Mouse (Mus musculus): ENCODE measurements around the gene Sorbs2.

The Sorbs2 gene

DNA sequence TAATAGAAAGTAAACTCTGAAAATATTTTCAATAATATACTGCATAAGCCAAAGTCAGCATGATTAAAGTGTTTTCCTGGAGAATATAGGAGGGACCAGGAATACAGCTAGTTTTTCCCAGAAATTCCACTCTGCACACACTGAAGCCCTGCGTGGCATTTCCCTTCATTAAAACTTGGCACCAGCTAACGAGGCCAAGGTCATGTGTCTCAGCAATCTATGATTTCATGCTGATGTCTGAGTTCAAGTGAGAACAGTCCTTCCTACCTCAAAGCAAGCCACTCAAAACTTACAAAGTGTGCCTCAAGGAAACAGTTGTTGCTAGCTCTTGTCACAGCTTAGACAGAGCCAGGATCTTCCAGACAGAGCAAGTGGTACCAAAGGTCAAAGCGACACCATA lies 173.6 kb downstream of the Sorbs2 start:
- DNase-seq (ENCODE audit: low read depth, low spot score): no peak

DNA sequence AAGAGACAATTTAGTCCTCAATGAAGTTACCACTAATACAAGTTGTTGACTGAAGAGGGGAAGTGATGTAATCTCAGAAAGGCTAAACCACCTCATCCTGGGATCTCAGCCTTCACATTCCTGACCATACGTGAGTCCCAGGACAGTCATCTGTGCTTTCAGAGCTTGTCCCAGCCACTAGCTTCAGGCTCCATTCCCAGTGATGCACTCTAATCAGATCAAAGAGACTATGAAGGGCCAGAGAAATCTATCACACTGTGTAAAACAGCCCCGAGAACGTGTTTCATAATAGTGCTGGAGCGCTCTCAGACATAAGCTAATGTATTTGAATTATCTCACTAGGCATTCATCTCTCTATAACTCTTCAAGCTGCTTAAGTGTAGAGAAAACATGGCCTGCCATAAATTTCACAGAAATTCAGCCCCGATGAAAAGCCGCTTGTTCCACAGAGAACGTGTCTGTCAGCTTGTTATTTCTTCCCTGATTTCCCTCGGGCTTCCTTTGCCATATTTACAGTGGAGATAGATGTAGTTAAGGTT lies 175.3 kb downstream of the Sorbs2 start:
- DNase-seq (ENCODE audit: low read depth, low spot score): peak; percentile 25

- DNase-seq (ENCODE audit: low read depth, low spot score): peak; percentile 15
These were observed 180.5 kb downstream of the Sorbs2 start for GRCm38 (mm10) chr8:45687942-45688695.

DNA sequence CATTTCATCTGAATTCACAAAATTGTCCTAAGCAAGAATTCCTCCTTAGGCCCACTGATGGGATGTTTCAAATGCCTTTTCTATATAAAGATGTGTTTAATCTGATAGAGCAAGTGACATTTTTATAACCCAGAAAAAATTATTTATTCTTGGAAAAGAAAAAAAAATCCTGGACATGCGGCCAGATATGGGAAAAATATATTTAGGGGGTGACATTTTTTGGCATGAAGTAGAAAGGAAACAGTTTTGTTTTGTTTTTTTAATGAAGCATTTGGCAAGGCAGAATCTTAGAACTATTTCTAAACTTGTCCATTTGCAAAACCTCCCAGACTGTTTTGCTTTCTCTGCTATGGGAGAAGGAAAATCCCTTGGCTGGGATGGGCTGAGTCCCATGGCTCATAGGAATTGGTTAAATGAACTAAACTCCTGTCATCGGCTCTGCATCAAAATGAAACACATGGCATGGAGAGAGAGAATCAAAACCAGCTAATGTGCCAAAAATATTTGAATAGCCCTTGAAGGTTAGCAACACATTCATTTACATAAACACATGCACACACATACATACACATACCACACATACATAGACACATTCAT lies 182.1 kb downstream of the Sorbs2 start:
- no peak for DNase-seq (ENCODE audit: low read depth, low spot score)

GRCm38 (mm10) chr8:45700100-45700499 lies 192.5 kb downstream of the Sorbs2 start:
- no peak for DNase-seq (ENCODE audit: low read depth, low spot score)

DNA sequence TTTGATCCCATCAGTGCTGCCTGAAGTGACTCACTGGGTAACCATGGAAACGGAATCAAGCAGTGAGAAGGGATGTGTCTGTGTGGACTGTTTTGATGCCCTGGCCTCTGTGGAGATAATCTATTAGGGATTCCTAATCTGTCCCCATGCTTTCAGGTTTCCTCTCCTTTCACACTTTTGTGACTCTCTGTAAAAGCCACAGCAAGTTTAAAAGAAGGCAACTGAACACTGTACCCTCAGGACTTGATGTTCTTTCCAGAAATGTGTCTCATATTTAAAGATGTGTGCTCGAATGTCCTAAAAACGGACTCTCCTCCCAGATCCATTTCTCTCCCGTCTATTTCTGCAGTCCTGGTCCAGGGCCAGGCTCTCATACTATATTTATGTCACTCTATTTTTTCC lies 196.1 kb downstream of the Sorbs2 start:
- peak; percentile 20 for DNase-seq (ENCODE audit: low read depth, low spot score)

GRCm38 (mm10) chr8:45709098-45709497 lies 201.5 kb downstream of the Sorbs2 start:
- no peak for DNase-seq (ENCODE audit: low read depth, low spot score)

DNA sequence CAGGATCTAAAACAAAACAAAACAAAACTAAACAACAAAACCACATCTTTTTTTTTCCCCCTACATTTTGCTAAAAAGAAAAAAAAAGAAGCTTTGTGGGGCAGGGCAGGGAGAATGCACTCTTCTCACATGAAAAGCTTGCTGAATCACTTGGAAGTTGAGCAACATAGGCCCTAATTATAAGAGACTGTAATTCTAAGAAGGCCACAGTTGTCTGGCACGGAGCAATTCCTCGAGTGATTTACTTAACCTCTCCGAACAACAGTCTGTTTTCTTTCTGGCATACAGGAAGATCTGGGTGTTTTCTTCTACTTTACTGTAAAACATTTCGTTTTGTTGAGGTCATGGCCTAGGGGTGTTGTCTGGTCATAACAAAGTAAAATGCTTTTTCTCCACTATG lies 202.1 kb downstream of the Sorbs2 start:
- DNase-seq (ENCODE audit: low read depth, low spot score): no peak

DNA sequence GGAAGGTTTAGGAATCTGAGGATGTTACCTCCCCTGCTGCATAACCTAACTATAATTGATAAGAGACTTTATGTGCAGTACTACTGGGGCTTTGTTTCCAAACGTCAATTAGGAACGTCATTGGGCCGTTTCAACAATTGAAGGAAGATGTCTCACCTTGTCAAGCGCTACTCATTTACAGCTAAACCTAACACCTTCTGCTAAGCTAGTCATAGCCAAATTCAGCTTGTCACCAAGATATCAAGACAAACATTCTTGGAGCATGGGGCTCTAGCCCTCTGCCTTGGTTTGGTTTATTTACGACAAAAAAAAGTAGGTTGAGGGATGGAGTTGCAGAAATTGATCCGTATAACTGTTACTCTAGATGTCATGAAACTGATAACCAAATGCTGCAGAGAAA lies 205.0 kb downstream of the Sorbs2 start:
- DNase-seq (ENCODE audit: low read depth, low spot score): no peak

- peak; percentile 15 for DNase-seq (ENCODE audit: low read depth, low spot score)
These were observed 207.2 kb downstream of the Sorbs2 start for GRCm38 (mm10) chr8:45714806-45715205.

DNA sequence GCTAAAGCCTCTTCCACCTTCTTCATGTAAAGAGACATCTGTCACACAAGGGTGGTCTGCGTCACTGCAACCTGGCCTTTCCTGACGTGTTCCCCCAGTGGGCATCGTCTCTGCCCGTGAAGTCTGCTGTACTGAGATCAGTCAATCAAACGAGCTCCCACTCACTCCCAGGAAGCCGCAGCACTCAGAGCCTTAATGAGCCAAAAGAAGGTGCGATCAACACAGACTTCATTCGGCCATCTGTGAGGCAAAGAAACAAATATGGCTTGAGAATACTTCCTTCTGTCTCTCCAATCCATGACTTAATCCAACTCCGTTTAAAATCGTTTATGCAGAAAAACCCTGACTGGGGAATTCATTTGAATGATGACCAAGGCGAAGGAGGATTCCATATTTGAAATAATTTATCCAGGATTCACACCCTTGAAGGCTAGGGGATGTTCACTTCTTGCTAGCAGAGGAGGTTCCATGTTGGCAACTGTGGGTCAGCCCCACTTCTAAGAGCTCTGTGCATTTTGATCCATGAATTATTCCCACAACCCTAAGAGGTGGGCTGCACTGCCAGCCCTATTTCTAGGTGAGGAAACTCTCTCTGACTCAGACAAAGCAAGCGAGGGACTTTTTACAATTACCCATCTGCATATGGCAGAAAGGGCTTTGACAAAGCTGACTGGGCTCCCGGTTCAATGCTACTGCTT lies 207.9 kb downstream of the Sorbs2 start:
- DNase-seq (ENCODE audit: low read depth, low spot score): no peak

GRCm38 (mm10) chr8:45719776-45720175 lies 212.2 kb downstream of the Sorbs2 start:
- DNase-seq (ENCODE audit: low read depth, low spot score): no peak

DNA sequence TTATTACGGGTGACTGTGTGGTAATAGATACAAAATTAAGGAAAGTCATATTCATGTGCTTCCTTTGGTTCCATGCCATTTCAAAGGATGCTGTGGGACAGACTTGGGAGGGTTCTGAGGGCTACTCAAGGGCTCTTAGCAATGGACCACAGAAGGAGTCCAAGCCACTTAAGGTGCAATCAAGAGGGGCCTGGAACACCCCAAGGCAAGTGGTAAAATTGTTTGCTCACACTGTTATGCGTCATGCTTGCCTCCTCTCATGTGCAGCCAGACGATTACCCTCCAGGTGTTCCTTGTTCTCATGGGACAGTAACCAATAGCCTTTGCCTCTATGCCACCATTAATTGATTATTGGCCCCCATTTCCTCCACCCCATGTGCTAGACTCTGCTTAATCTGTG lies 216.6 kb downstream of the Sorbs2 start:
- DNase-seq (ENCODE audit: low read depth, low spot score): no peak

- peak; percentile 24 for DNase-seq (ENCODE audit: low read depth, low spot score)
These were observed 217.7 kb downstream of the Sorbs2 start for GRCm38 (mm10) chr8:45725321-45725720.

DNA sequence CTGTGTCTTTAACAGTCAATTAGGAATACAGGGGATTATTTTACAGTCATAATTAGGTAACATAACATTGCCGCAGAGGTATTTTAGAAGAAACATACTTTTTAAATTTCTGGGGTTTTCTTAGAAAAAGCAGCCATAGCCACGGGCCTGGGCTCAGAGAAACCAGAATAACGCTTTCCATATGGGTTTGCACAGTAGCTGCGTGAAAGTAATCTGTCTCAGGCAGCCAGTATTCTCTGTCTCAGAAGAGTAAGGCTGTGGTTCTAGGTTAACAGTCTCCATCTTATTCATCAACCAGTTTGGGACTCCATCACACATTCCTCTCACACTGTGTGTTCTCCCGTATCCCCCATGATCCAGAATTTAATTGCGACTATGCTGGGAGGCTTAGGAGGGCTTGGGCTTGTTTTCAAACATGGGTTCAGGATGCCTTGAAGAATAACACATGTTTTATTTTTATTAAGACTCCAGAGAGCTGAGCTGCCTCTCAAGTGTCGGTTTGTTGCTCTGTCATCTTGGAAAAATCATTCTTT lies 222.3 kb downstream of the Sorbs2 start:
- no peak for DNase-seq (ENCODE audit: low read depth, low spot score)

GRCm38 (mm10) chr8:45730795-45731194 lies 223.2 kb downstream of the Sorbs2 start:
- DNase-seq (ENCODE audit: low read depth, low spot score): no peak

- DNase-seq (ENCODE audit: low read depth, low spot score): no peak
These were observed 226.5 kb downstream of the Sorbs2 start for GRCm38 (mm10) chr8:45734071-45734470.

DNA sequence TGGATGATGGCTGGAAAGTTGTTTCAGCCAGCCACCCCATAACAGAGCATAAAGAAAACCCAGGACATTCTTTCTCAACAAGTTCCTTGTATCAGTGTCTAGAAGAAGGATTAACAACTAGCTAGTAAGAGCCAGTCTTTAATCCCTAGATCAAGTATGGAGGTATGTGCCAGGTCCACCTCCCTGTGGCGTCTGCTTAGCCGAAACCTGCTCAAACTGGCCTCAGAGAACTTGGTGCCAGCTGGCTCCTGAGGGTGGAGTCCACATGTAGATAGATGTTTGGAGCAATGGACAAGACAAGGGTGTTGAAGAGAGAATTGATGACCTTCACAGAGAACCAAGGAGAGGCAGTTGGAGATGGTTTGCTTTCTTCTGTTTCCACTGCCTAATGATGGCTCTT lies 229.7 kb downstream of the Sorbs2 start:
- DNase-seq (ENCODE audit: low read depth, low spot score): no peak

DNA sequence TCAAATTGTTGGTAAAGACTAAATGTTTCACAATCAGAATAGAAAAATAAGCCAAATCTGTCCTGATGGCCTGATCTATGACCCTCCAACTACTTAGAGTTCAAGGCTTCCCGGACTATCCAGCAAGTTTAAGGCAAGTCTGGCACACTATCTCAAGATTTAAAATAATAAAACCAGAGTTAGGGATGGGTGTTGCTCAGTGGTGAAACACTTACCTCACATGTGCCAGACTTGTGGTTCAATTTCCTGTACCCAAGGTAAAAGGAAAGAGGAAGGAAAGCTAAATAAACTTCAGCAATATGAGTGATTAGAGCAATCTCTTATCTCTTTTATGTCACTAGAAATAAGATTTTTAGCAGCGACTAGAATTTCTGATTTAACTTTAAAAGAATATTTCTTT lies 235.7 kb downstream of the Sorbs2 start:
- DNase-seq (ENCODE audit: low read depth, low spot score): no peak

- no peak for DNase-seq (ENCODE audit: low read depth, low spot score)
These were observed 236.2 kb downstream of the Sorbs2 start for GRCm38 (mm10) chr8:45743739-45744138.

- no peak for DNase-seq (ENCODE audit: low read depth, low spot score)
These were observed 244.2 kb downstream of the Sorbs2 start for GRCm38 (mm10) chr8:45751512-45752502.
